Mouse (Mus musculus) C3H10T1/2 (cell line): ENCODE data around the gene Hcls1. TPM values are rescaled to one million over a fixed set of nuclear protein-coding genes. Genes with fewer than 3 reads are reported as not detected.

Source experiments
- polyA plus RNA-seq, 2 experiments: library from polyadenylated mRNA; unstranded; fragments of >200 nt; fragmentation: generic; extraction: Trizol; gene quantifications; one replicate each; pipeline ENCODE4 v1.2.1; 2012; ENCODE audit warnings: missing spikeins in 2 of 2

The Hcls1 gene
- under 1 TPM in 1 of 2 experiments, not detected in 1; 0.51 TPM for polyA plus RNA-seq

DNA sequence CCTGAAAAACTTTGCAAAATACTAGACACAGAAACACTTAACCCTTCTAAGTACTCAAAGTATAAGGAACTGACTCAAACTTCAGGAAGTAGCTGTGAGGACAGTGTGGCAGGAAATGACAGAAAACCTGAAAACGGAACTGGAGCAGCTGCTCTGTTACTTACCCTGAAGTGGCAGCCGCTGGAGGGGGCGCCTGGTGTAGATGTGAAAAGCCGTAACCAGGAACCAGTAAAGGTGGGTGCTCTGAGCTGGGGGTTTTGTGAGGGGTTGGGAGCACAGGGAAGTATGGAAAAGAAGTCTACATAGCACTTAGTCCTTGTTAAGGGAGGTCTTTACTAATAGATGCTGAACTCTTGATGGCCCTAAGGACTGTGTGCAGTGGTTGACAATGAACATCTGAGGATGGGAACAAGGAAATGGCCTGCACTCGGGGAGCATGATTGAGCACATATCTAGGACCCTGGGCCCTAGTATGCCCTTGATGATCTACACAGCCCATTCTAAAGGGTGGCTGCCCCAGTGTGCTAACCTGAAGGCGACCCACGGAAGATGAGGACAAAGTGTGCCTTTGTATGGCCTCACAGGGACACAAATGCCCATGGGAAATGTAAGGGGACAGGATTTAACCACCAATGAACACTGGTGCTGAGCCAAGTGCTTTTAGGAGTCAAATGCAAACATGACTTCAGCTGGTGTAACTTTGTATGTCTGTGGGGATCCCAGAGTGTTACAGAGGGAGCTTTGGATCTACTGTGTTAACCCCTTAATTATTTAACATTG, at the start of gene Hcls1:
Gene Hcls1, plus strand, starts transcription at position 143 of the 780 bp plus-strand sequence.

DNA sequence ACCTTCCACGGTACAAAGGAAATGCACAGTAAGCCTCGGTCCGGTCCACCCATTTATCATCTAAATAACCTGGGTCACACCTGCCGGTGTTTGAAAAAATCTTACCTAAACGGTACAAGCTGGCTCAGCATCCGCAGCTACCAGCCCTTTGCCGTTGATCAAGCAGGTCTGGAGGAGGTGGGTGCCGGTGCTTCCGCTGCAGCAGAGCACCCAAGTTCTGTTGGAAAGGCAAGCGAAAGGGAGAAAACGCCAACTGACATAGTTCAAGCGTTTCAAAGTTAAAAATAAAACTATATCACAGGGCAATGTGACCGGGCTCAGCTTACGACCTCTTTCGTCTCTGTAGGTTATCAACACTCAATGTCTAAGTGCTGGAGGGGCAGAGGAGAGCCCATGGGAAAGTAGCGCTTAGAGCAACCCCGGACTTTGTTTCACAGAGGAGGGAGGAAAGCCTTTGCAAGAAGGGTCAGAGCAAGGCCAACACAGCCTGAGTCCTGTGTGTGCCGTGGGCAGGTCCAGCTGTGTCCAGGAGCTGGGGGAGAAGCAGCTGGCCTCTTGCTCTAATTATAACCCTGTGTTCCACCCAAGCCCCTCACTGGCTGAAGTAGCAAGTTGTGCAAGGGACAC, 55.3 kb downstream of the Hcls1 start, which contains the start of gene Fbxo40:
Gene Fbxo40, minus strand, starts transcription at position 469 of the 627 bp plus-strand sequence.

DNA sequence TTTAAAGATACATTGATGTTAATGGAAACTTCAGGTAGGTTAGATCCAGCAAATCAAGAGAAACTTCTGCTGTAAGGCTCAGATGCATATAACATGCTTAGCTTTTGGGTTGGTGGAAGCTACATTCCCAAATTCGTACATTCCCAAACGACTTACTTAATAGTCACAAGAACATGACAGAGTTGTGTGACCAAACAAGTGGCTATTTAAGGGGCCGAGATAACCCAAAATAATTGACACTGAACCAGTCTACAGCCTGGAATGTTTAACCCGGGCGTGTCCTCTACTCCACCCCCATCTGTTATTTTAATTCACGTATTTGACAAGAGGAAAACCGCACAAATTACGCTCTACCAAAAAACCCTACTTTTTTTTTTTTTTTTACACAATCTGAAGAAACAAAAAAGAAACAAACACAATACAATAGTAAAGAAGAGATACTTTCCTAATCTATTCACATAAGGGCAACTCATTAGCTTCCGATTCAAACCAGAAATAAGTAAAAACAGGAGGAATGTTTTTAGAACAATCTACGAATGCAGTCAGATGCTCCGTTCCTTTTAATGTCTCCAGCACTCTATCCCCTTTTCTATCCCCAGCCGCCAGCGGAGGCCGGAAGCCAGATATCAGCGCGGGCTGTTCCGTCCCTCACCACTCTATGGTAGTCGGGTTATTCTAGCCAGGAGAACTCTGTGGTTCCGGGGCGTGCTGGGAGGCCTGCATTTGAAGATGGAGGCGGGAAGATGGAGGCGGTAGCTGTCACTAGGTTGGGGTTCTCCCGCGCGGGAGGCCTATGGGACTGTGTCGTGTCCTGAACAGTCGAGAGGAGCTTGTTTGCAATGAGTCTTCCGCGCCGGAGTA, 76.5 kb downstream of the Hcls1 start, which contains the start of gene Polq:
Gene Polq, plus strand, starts transcription at position 726 of the 861 bp plus-strand sequence.

Other genes with a start within 250 kb of the Hcls1 start
- gene Ildr1, start 241.0 kb upstream of the Hcls1 start, polyA plus RNA-seq, result not detected
- gene Slc15a2, start 150.0 kb upstream of the Hcls1 start, polyA plus RNA-seq, result under 1 TPM in 1 of 2 experiments, not detected in 1; 0.34 TPM
- 1 to 10 TPM in 1 of 2 experiments, under 1 TPM in 1; 0.53 to 6.8 TPM for gene Iqcb1, start 106.6 kb upstream of the Hcls1 start, polyA plus RNA-seq
- under 1 TPM; 0.16 to 0.59 TPM for gene Eaf2, start 60.0 kb upstream of the Hcls1 start, polyA plus RNA-seq
- 10 to 100 TPM in 1 of 2 experiments, 1 to 10 TPM in 1; 2.4 to 17.7 TPM for gene Golgb1, start 59.8 kb upstream of the Hcls1 start, polyA plus RNA-seq
- under 1 TPM in 1 of 2 experiments, not detected in 1; 0.01 TPM for gene Fbxo40, start 55.5 kb downstream of the Hcls1 start, polyA plus RNA-seq
- under 1 TPM; 0.13 to 0.98 TPM for gene Polq, start 76.8 kb downstream of the Hcls1 start, polyA plus RNA-seq